Mouse (Mus musculus) C2C12 (cell line): ENCODE data around the gene Ltbp4. TPM values are rescaled to one million over a fixed set of nuclear protein-coding genes. Genes with fewer than 3 reads are reported as not detected.

ENCODE experiments used
- H3K27me3 ChIP-seq: one replicate; pipeline ENCODE4 v1.6.1; 2011; ENCODE audit not compliant: control insufficient read depth, insufficient read depth, insufficient read length
- H3K36me3 ChIP-seq: one replicate; pipeline ENCODE4 v1.6.1; 2011; ENCODE audit not compliant: control insufficient read depth, insufficient read depth
- H3K4me3 ChIP-seq: one replicate; pipeline ENCODE4 v1.5.1; 2011; ENCODE audit warnings: mild to moderate bottlenecking, control low read depth; ENCODE audit not compliant: poor library complexity, insufficient read depth, severe bottlenecking
- H3K79me2 ChIP-seq: one replicate; pipeline ENCODE4 v1.6.1; 2011; ENCODE audit not compliant: control insufficient read depth, insufficient read depth
- H3K79me3 ChIP-seq: one replicate; pipeline ENCODE4 v1.6.1; 2011; ENCODE audit warnings: low read depth, control low read depth
- H3ac ChIP-seq: one replicate; pipeline ENCODE3; 2011; ENCODE audit warnings: low read depth; ENCODE audit not compliant: control insufficient read depth, insufficient read length
- CEBPB ChIP-seq: IDR thresholded peaks from one replicate; pipeline ENCODE4 v1.6.1; 2011; ENCODE audit warnings: low read depth, mild to moderate bottlenecking, control low read depth, moderate library complexity
- CTCF ChIP-seq: IDR thresholded peaks from one replicate; pipeline ENCODE4 v1.5.1; 2011; ENCODE audit not compliant: control insufficient read depth, insufficient read depth, insufficient read length
- FOSL1 ChIP-seq: IDR thresholded peaks from one replicate; pipeline ENCODE4 v1.8.0; 2011; ENCODE audit warnings: mild to moderate bottlenecking, low read length; ENCODE audit not compliant: poor library complexity, insufficient read depth, severe bottlenecking
- MAX ChIP-seq: IDR thresholded peaks from one replicate; pipeline ENCODE4 v1.6.1; 2011; ENCODE audit warnings: mild to moderate bottlenecking, control low read depth
- MYOD1 ChIP-seq: IDR thresholded peaks from one replicate; pipeline ENCODE4 v1.6.1; 2011; ENCODE audit warnings: low read depth; ENCODE audit not compliant: control insufficient read depth, insufficient read length
- MYOG ChIP-seq: IDR thresholded peaks from one replicate; pipeline ENCODE4 v1.6.1; 2011; ENCODE audit not compliant: control insufficient read depth, insufficient read length; ENCODE audit errors: extremely low read depth
- USF1 ChIP-seq: IDR thresholded peaks from one replicate; pipeline ENCODE4 v1.6.1; 2011; ENCODE audit warnings: low read depth, mild to moderate bottlenecking, control low read depth, moderate library complexity
- polyA plus RNA-seq: library from polyadenylated mRNA; unstranded; fragments of >200 nt; fragmentation: generic; extraction: Trizol; gene quantifications from one replicate; pipeline ENCODE4 v1.2.1, GENCODE M21; 2012; ENCODE audit warnings: missing spikeins

The Ltbp4 gene
- polyA plus RNA-seq, 1 experiment = 22.9 TPM

GRCm38 (mm10) chr7:27366082-27366844 is 28.8 kb upstream of the Ltbp4 start:
- Histone ChIP-seq H3ac (no peak overlapping the region), H3K36me3 (no peaks in the 10 kb centered on the region), H3K27me3 (peaks cover 19% of the 10 kb centered on the region), H3K4me3 (no peak overlapping the region), H3K79me2 (no peaks in the 10 kb centered on the region), H3K79me3 (no peaks in the 10 kb centered on the region)
- no peak for TF ChIP-seq USF1
- no peak for TF ChIP-seq CEBPB
- no peak for TF ChIP-seq FOSL1
- no peak for TF ChIP-seq MAX
- no peak for TF ChIP-seq CTCF
- TF ChIP-seq MYOG = no peak
- no peak for TF ChIP-seq MYOD1

DNA sequence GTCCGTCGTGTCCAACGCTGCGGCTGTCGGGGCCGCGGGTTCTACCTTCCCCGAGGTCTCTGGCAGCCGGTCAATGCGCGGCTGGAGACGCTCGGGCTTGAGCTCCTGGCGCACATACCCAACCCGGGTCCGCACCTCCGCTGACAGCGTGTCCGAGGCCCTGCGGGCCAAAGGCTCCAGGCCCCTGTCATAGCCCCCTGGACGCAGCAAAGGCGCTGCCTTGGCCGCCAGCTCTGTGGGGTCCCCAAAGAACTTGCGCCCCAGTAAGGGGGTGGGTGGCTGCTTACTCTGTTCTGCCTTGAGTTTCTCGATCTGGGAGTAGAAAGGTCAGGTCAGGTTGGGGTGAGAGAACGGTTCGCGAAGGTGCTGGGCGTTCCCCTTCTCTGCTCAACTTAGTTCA is 26.9 kb upstream of the Ltbp4 start:
- Histone ChIP-seq H3K4me3 (no peak overlapping the region), H3K27me3 (peaks cover 10% of the 10 kb centered on the region), H3K79me2 (no peaks in the 10 kb centered on the region)

GRCm38 (mm10) chr7:27361283-27361946 is 23.9 kb upstream of the Ltbp4 start:
- TF ChIP-seq USF1 = peak; percentile 72
- TF ChIP-seq CEBPB = no peak
- no peaks in the 10 kb centered on the region for H3K79me2 ChIP-seq
- no peaks in the 10 kb centered on the region for H3K27me3 ChIP-seq

More for the DNA sequence above, 26.9 kb upstream of the Ltbp4 start:
- Histone ChIP-seq H3ac (no peak overlapping the region), H3K36me3 (no peaks in the 10 kb centered on the region), H3K79me3 (no peaks in the 10 kb centered on the region)
- TF ChIP-seq FOSL1 = no peak
- no peak for TF ChIP-seq CTCF
- no peak for TF ChIP-seq MAX
- TF ChIP-seq USF1 = no peak
- TF ChIP-seq CEBPB = no peak
- no peak for TF ChIP-seq MYOD1
- no peak for TF ChIP-seq MYOG

DNA sequence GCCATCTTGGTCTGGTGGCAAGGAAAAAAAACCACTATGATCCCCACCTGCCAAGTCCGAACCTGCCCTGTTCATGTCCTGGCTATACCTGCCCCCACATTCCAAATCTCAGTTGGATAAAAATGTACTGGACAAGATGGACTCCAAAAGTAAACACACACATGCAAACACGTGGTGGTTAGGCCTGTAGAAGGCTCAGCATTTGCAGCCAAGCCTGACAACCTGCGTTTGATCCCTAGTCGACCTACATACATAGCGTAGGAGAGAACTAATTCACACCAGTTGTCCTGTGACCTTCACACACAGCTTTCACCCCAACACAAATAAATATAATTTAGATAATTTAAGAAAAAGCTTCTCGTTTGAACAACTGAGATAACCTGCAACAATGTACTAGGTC is 23.3 kb upstream of the Ltbp4 start:
- Histone ChIP-seq H3K79me2 (no peaks in the 10 kb centered on the region), H3K4me3 (peak overlapping the region; percentile 6), H3K36me3 (no peaks in the 10 kb centered on the region), H3K27me3 (no peaks in the 10 kb centered on the region), H3K79me3 (no peaks in the 10 kb centered on the region), H3ac (no peak overlapping the region)
- TF ChIP-seq MYOD1 = no peak
- no peak for TF ChIP-seq CTCF
- no peak for TF ChIP-seq CEBPB
- TF ChIP-seq FOSL1 = no peak
- TF ChIP-seq USF1 = no peak
- no peak for TF ChIP-seq MAX
- TF ChIP-seq MYOG = no peak

More at GRCm38 (mm10) chr7:27361283-27361946, 23.9 kb upstream of the Ltbp4 start:
- Histone ChIP-seq H3ac (peak overlapping the region; percentile 85), H3K79me3 (no peaks in the 10 kb centered on the region), H3K36me3 (no peaks in the 10 kb centered on the region), H3K4me3 (peak overlapping the region; percentile 26)

DNA sequence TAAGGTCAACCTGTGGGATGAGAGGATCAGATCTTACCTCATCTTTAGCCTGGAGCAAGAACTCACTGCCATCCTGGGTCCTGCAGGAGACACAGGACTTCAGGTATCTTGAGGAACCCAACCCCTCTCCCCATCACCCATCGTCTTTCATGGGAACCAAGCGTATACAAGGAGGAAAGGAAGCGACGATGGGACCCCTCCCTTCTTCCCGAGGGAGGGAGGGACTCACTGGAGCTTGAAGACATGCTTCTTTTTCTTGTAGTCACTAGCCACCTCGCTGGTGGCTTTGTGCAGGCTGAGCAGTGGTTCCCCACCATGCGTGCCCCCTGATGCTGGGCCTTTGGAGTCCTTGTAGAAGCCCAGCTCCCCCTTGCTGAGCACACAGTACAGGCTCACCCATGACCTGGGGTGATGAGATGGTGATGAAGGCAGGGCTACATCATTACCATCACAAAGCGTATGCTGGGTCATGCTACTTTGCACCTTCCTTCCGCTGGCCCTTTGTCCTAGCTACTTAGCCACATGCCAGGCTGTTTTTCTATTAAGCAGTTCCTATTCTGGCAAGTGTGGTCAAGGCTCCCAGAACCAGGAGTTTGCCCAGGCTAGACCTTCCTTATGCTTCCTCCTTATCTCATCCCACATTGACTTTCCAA is 22.3 kb upstream of the Ltbp4 start:
- Histone ChIP-seq H3K36me3 (no peaks in the 10 kb centered on the region), H3K27me3 (no peaks in the 10 kb centered on the region), H3K79me3 (peaks cover 2% of the 10 kb centered on the region), H3K79me2 (peaks cover 6% of the 10 kb centered on the region), H3ac (no peak overlapping the region), H3K4me3 (no peak overlapping the region)
- TF ChIP-seq MAX (no peak), USF1 (no peak), MYOG (no peak), FOSL1 (no peak), CTCF (no peak), CEBPB (no peak), MYOD1 (no peak)
